ENCODE assay signal across 13 mouse cellular contexts in the genomic region with DNA sequence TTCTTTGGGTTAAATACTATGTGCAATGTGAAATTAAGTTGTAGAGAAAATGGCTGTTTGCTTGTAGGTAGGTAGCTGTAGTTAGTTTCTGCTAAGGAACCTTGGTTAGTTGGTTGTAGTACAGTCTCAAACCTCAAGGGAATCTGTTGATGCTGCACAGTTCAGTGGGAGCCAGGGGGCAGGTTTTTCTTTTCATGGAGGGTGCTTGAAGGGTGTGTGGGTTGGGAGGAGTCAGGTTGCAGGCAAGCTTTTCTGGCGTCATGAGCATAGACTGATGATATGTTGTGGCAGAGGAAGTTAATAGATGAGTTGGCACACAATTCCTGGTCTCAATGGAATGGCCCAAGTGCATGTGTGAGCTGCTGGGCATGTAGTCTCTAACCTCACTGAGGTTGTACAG. TPM values are rescaled to one million over a fixed set of nuclear protein-coding genes. Genes with fewer than 3 reads are reported as not detected.
DNase-seq lines count a peak whose midpoint lies in the region; ATAC-seq and TF ChIP-seq lines count a peak whose summit lies in the region.
"Had no signal": no experiment of that assay in that cellular context is flagged by ENCODE, and none has a peak within 500 bp of the region (broad histone marks: within the 10 kb centered on the region; RNA-seq: fewer than 3 reads in every experiment).

No protein-coding gene starts in this region.

- TF ChIP-seq CTCF in intestine, postnatal 0 days (IDR thresholded peaks at IDR 0.05; ENCODE audit: low read depth) = 0 out of 2 replicates have a peak, but pooled peaks have one; percentile 13

- no peaks in the 10 kb centered on the region for H3K9me3 ChIP-seq in intestine, postnatal 0 days (ENCODE audit: control insufficient read depth)
- no peaks in the 10 kb centered on the region for H3K9me3 ChIP-seq in intestine, embryonic 16.5 days (ENCODE audit: control insufficient read depth, low read length)
- no peaks in the 10 kb centered on the region for H3K9me3 ChIP-seq in hindbrain, embryonic 12.5 days (replicated peaks)

- intact Hi-C loops in left cerebral cortex, postnatal 4 days (cut with DNase I) = no loop called here

- H3K27me3 ChIP-seq in intestine, postnatal 0 days (replicated peaks; ENCODE audit: control insufficient read depth, insufficient read depth, low read length) = no peaks in the 10 kb centered on the region
- H3K27me3 ChIP-seq in intestine, embryonic 16.5 days (replicated peaks; ENCODE audit: control insufficient read depth, insufficient read depth, low read length) = no peaks in the 10 kb centered on the region
- H3K27me3 ChIP-seq in hindbrain, embryonic 12.5 days = no peaks in the 10 kb centered on the region

- peak; percentile 24 to 31 for DNase-seq in B cell, adult 2 months
- DNase-seq in T-cell, adult 2 months (ENCODE audit: low spot score) = peak; percentile 33
- DNase-seq in ovary, postnatal 36 days (ENCODE audit: low spot score) = no peak
- DNase-seq in left cerebral cortex, postnatal 4 days = no peak
- DNase-seq: heart, adult 2 months; heart, postnatal 36 days; kidney, postnatal 14 days had no signal

- WGBS in intestine, postnatal 0 days = 14% methylated on average over 1 of the region's 1 CpGs
- WGBS in intestine, embryonic 16.5 days = 13% methylated on average over 1 of the region's 1 CpGs
- 43% methylated on average over 1 of the region's 1 CpGs for WGBS in hindbrain, embryonic 12.5 days

- no peak overlapping the region for H3K27ac ChIP-seq in intestine, postnatal 0 days (ENCODE audit: low read depth, low read length)
- H3K27ac ChIP-seq in intestine, embryonic 16.5 days (ENCODE audit: low read length) = no peak overlapping the region
- no peak overlapping the region for H3K27ac ChIP-seq in hindbrain, embryonic 12.5 days
- H3K27ac ChIP-seq: heart, adult 2 months; left cerebral cortex, adult 2 months had no signal

- ATAC-seq in intestine, postnatal 0 days = no peak
- ATAC-seq in intestine, embryonic 16.5 days = no peak
- peak; percentile 85 for ATAC-seq in megakaryocyte progenitor cell, adult 5-6 weeks (replicated peaks; ENCODE audit: poor library complexity)
- ATAC-seq in hindbrain, embryonic 12.5 days (ENCODE audit: low FRiP score) = no peak
- ATAC-seq: forebrain, embryonic 14.5 days had no signal

- H3K4me2 ChIP-seq in intestine, postnatal 0 days (replicated peaks; ENCODE audit: low read depth) = no peak overlapping the region
- H3K4me2 ChIP-seq in intestine, embryonic 16.5 days (ENCODE audit: low read depth, low read length) = no peak overlapping the region
- H3K4me2 ChIP-seq in hindbrain, embryonic 12.5 days (replicated peaks) = no peak overlapping the region

- H3K4me3 ChIP-seq in intestine, postnatal 0 days (ENCODE audit: low read depth, low read length) = no peak overlapping the region
- H3K4me3 ChIP-seq in intestine, embryonic 16.5 days (ENCODE audit: low read length) = no peak overlapping the region
- H3K4me3 ChIP-seq in hindbrain, embryonic 12.5 days = no peak overlapping the region
- H3K4me3 ChIP-seq: heart, adult 2 months; left cerebral cortex, adult 2 months had no signal

- no peaks in the 10 kb centered on the region for H3K4me1 ChIP-seq in intestine, postnatal 0 days (replicated peaks; ENCODE audit: control insufficient read depth, insufficient read depth, low read length)
- H3K4me1 ChIP-seq in intestine, embryonic 16.5 days (ENCODE audit: control insufficient read depth, insufficient read depth, low read length) = no peaks in the 10 kb centered on the region
- H3K4me1 ChIP-seq in hindbrain, embryonic 12.5 days = no peaks in the 10 kb centered on the region

- H3K36me3 ChIP-seq in intestine, postnatal 0 days (ENCODE audit: control insufficient read depth, insufficient read depth) = no peaks in the 10 kb centered on the region
- H3K36me3 ChIP-seq in intestine, embryonic 16.5 days (ENCODE audit: control insufficient read depth, insufficient read depth, low read length) = 0 out of 2 replicates have a peak, but pooled peaks cover 5% of the 10 kb centered on the region
- peaks cover 7% of the 10 kb centered on the region; the same call in 1 of the 2 replicates for H3K36me3 ChIP-seq in hindbrain, embryonic 12.5 days

- H3K9ac ChIP-seq in intestine, postnatal 0 days (ENCODE audit: low read depth, low read length) = no peak overlapping the region
- no peak overlapping the region for H3K9ac ChIP-seq in intestine, embryonic 16.5 days (ENCODE audit: low read depth, low read length)
- no peak overlapping the region for H3K9ac ChIP-seq in hindbrain, embryonic 12.5 days

RNA-seq across cellular contexts. Expression of a gene that starts 9.4 kb away (rescaled TPM):
- 7.0 and 7.4 TPM in 2 replicates for polyA plus RNA-seq in intestine, postnatal 0 days (2015; fragmentation: Nextera tagmentation; extraction: Ambion mirVana)
- 15.8 and 15.9 TPM in 2 replicates for polyA plus RNA-seq in intestine, embryonic 16.5 days (2015; fragmentation: Nextera tagmentation; extraction: Ambion mirVana)
- 30.8 and 41.8 TPM in 2 replicates for total RNA-seq in megakaryocyte progenitor cell, adult 5-6 weeks (2015)
- 39.5 and 43.0 TPM in 2 replicates for total RNA-seq in megakaryocyte progenitor cell, adult 5-6 weeks (2017)
- 54.5 and 58.7 TPM in 2 replicates for polyA plus RNA-seq in hindbrain, embryonic 12.5 days (2016; fragmentation: Nextera tagmentation; extraction: Ambion mirVana)
- 100 to 1,000 TPM; 159 to 161 TPM for total RNA-seq in left cerebral cortex, postnatal 4 days (2021)

RNA-seq across cellular contexts. Expression of a gene that starts 19.8 kb away (rescaled TPM):
- polyA plus RNA-seq in intestine, postnatal 0 days (2015; fragmentation: Nextera tagmentation; extraction: Ambion mirVana) = 13.1 and 13.5 TPM in 2 replicates
- 20.4 and 21.4 TPM in 2 replicates for polyA plus RNA-seq in intestine, embryonic 16.5 days (2015; fragmentation: Nextera tagmentation; extraction: Ambion mirVana)
- total RNA-seq in megakaryocyte progenitor cell, adult 5-6 weeks (2015) = 7.3 and 8.8 TPM in 2 replicates
- 13.1 and 15.8 TPM in 2 replicates for total RNA-seq in megakaryocyte progenitor cell, adult 5-6 weeks (2017)
- 15.9 and 16.1 TPM in 2 replicates for polyA plus RNA-seq in hindbrain, embryonic 12.5 days (2016; fragmentation: Nextera tagmentation; extraction: Ambion mirVana)
- total RNA-seq in left cerebral cortex, postnatal 4 days (2021) = 1 to 10 TPM; 6.2 to 7.7 TPM

Comparison
In these comparisons a context has a peak if more than half of its experiments do, and no peak if none do; other contexts are left out.
1. DNase-seq: peak in B cell, adult 2 months (2 of 2) and T-cell, adult 2 months (single experiment); none in ovary, postnatal 36 days (single experiment) and left cerebral cortex, postnatal 4 days (single experiment).